Mouse (Mus musculus) C2C12 (cell line): ENCODE data around the gene Arhgdib. TPM values are rescaled to one million over a fixed set of nuclear protein-coding genes. Genes with fewer than 3 reads are reported as not detected.
"Not testable (repeated sequence)": the region's sequence is repeated elsewhere in the genome, so short reads cannot be mapped to it uniquely, and the experiment has no call there.

Source experiments
- H3K27me3 ChIP-seq: one replicate; pipeline ENCODE4 v1.6.1; 2011; ENCODE audit not compliant: control insufficient read depth, insufficient read depth, insufficient read length
- H3K36me3 ChIP-seq: one replicate; pipeline ENCODE4 v1.6.1; 2011; ENCODE audit not compliant: control insufficient read depth, insufficient read depth
- H3K4me3 ChIP-seq: one replicate; pipeline ENCODE4 v1.5.1; 2011; ENCODE audit warnings: mild to moderate bottlenecking, control low read depth; ENCODE audit not compliant: poor library complexity, insufficient read depth, severe bottlenecking
- H3K79me2 ChIP-seq: one replicate; pipeline ENCODE4 v1.6.1; 2011; ENCODE audit not compliant: control insufficient read depth, insufficient read depth
- H3K79me3 ChIP-seq: one replicate; pipeline ENCODE4 v1.6.1; 2011; ENCODE audit warnings: low read depth, control low read depth
- H3ac ChIP-seq: one replicate; pipeline ENCODE3; 2011; ENCODE audit warnings: low read depth; ENCODE audit not compliant: control insufficient read depth, insufficient read length
- CEBPB ChIP-seq: IDR thresholded peaks from one replicate; pipeline ENCODE4 v1.6.1; 2011; ENCODE audit warnings: low read depth, mild to moderate bottlenecking, control low read depth, moderate library complexity
- CTCF ChIP-seq: IDR thresholded peaks from one replicate; pipeline ENCODE4 v1.5.1; 2011; ENCODE audit not compliant: control insufficient read depth, insufficient read depth, insufficient read length
- FOSL1 ChIP-seq: IDR thresholded peaks from one replicate; pipeline ENCODE4 v1.8.0; 2011; ENCODE audit warnings: mild to moderate bottlenecking, low read length; ENCODE audit not compliant: poor library complexity, insufficient read depth, severe bottlenecking
- MAX ChIP-seq: IDR thresholded peaks from one replicate; pipeline ENCODE4 v1.6.1; 2011; ENCODE audit warnings: mild to moderate bottlenecking, control low read depth
- MYOD1 ChIP-seq: IDR thresholded peaks from one replicate; pipeline ENCODE4 v1.6.1; 2011; ENCODE audit warnings: low read depth; ENCODE audit not compliant: control insufficient read depth, insufficient read length
- MYOG ChIP-seq: IDR thresholded peaks from one replicate; pipeline ENCODE4 v1.6.1; 2011; ENCODE audit not compliant: control insufficient read depth, insufficient read length; ENCODE audit errors: extremely low read depth
- USF1 ChIP-seq: IDR thresholded peaks from one replicate; pipeline ENCODE4 v1.6.1; 2011; ENCODE audit warnings: low read depth, mild to moderate bottlenecking, control low read depth, moderate library complexity
- polyA plus RNA-seq: library from polyadenylated mRNA; unstranded; fragments of >200 nt; fragmentation: generic; extraction: Trizol; gene quantifications from one replicate; pipeline ENCODE4 v1.2.1, GENCODE M21; 2012; ENCODE audit warnings: missing spikeins

The Arhgdib gene
- polyA plus RNA-seq, 1 experiment: 101 TPM

DNA sequence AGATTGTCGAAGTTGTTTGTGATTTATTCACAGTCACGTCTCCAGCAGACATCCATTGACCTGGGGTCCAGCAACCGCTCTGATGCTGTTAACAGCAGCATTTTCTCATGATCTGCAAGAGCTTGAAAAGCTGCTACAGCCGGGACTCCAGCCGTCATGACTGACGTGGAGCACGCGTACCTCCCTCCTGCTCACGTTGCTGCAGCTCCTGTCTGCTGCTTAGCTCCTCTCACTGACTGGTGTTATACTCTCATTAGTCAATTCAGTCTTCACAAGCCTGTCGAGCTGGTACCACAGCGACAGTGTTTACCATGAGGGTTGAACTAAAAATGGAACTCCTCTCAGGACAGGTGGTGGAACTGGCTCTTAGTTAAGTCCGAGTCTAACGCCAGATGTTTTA, 44.3 kb upstream of the Arhgdib start:
- H3K27me3 ChIP-seq: no peaks in the 10 kb centered on the region
- H3K79me3 ChIP-seq: no peaks in the 10 kb centered on the region
- no peak for TF ChIP-seq MYOD1
- no peak for TF ChIP-seq CTCF
- no peak for TF ChIP-seq CEBPB
- TF ChIP-seq FOSL1: no peak
- no peak for TF ChIP-seq MAX
- TF ChIP-seq MYOG: no peak
- TF ChIP-seq USF1: no peak
- no peaks in the 10 kb centered on the region for H3K36me3 ChIP-seq
- no peak overlapping the region for H3ac ChIP-seq
- no peak overlapping the region for H3K4me3 ChIP-seq
- H3K79me2 ChIP-seq: no peaks in the 10 kb centered on the region

- Histone ChIP-seq H3ac (no peak overlapping the region), H3K79me3 (no peaks in the 10 kb centered on the region), H3K27me3 (no peaks in the 10 kb centered on the region), H3K36me3 (no peaks in the 10 kb centered on the region), H3K4me3 (no peak overlapping the region), H3K79me2 (no peaks in the 10 kb centered on the region)
- TF ChIP-seq CEBPB (no peak), USF1 (no peak), FOSL1 (no peak), CTCF (no peak)
Measured at GRCm38 (mm10) chr6:136983201-136983600, 41.5 kb upstream of the Arhgdib start.

DNA sequence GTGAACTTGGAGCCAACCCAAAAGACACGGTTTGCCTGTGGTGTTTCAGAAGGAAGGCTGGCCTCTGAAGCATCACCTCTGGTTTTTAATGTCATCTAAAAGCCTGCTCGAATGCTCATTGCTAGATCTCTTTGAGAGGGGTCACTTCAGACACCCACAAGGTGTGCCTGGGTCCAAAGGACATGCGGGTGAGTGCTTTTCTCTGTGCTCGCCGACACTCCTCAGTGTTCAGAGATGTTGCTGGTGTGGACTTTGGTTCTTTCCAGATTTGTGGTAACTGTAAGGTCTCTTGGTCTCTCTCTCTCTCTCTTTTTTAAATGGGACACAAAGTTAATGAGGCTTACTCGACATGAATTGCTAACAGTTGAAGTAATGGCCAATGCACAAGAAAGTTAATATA, 40.9 kb upstream of the Arhgdib start:
- Histone ChIP-seq H3K4me3 (no peak overlapping the region), H3ac (no peak overlapping the region), H3K79me3 (no peaks in the 10 kb centered on the region), H3K27me3 (no peaks in the 10 kb centered on the region), H3K36me3 (no peaks in the 10 kb centered on the region), H3K79me2 (no peaks in the 10 kb centered on the region)
- TF ChIP-seq CEBPB: no peak
- TF ChIP-seq FOSL1: no peak
- no peak for TF ChIP-seq MYOG
- TF ChIP-seq USF1: no peak
- TF ChIP-seq MAX: no peak
- no peak for TF ChIP-seq CTCF
- no peak for TF ChIP-seq MYOD1

DNA sequence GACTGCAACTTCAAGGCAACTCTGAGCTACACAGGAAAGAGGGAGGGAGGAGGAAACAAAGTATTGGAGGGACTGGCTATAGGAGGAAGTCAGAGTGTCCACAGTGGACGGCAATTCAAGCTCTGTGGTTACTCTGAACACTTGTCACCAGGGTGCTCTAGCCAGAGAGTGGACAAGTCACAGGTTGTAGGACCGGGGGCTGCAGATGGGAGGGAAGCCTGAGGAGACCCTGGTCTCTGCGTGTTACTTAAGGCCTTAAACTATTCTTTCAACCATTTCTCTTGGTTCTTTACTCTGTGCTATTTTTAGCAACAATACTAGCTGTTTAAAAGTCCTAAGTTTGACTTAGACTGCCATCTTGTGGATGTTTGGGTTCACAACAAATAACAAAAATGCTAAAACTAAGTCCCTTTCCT, 38.6 kb upstream of the Arhgdib start:
- Histone ChIP-seq H3K36me3 (no peaks in the 10 kb centered on the region), H3ac (no peak overlapping the region), H3K79me2 (no peaks in the 10 kb centered on the region), H3K4me3 (no peak overlapping the region), H3K27me3 (no peaks in the 10 kb centered on the region), H3K79me3 (no peaks in the 10 kb centered on the region)
- no peak for TF ChIP-seq MAX
- TF ChIP-seq CEBPB: no peak
- TF ChIP-seq MYOG: no peak
- no peak for TF ChIP-seq USF1
- no peak for TF ChIP-seq FOSL1
- no peak for TF ChIP-seq MYOD1
- TF ChIP-seq CTCF: no peak

DNA sequence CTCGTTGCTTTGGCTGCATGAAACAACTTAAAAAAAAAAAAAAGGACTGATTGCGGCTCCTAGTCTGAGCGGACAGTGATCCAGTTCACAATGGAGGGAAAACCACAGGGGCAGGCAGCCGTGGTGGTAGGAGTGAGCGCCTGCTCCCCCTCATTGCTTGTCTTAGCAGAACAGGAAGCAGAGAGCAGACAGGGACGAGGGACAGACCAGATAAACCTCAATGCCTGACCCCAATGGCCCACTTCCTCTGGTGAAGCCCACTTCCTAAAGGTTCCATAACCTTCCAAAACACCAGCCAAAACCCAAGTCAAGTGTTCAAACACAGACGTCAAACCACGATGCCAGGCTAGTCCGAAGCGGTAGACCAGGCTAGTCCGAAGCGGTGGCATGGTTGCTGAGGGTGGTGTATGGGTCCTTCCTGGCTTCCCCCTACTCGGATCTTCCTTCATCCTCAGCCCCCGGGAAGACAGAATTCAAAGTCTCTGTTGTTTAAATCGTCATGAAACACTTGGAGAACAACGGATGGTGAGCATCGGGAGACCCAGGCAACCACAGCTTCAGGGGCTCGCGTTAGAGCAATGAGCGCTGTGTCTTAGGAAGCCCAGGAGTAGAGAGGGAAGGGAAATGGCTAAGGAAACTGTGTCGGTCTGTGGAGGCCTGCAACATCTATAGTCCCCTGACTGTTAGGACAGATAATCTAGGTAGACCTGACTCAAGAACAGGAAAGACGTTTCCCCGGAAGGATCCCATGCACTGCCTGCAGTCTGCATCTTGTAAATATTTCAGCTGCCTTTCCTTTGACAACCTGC, 37.8 kb upstream of the Arhgdib start:
- H3K36me3 ChIP-seq: no peaks in the 10 kb centered on the region
- no peak overlapping the region for H3K4me3 ChIP-seq

DNA sequence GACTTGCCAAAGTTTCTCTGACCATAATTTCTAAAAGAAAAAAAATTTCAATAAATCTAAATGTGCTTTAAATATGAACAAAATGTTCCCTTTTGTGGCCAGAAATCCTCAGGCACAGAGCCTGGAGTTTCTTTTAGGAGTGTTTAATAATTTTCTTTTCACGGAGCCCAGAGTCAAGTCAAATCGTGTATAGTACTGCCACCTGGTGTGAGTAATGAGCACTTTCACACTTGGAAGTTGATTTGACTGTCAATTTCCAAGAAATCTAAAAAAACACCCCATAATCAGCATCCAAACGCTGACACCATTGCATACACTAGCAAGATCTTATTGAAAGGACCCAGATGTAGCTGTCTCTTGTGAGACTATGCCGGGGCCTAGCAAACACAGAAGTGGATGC, 27.2 kb upstream of the Arhgdib start:
- H3K36me3 ChIP-seq, H3K79me2 ChIP-seq, H3K79me3 ChIP-seq, H3K27me3 ChIP-seq, H3K4me3 ChIP-seq, H3ac ChIP-seq: not testable (repeated sequence)
- TF ChIP-seq CTCF: peak; percentile 21

More for the DNA sequence above, 37.8 kb upstream of the Arhgdib start:
- no peaks in the 10 kb centered on the region for H3K27me3 ChIP-seq
- TF ChIP-seq MAX (no peak), CEBPB (no peak), FOSL1 (no peak), MYOD1 (no peak), USF1 (no peak), CTCF (no peak), MYOG (no peak)
- no peak overlapping the region for H3ac ChIP-seq
- H3K79me3 ChIP-seq: no peaks in the 10 kb centered on the region
- no peaks in the 10 kb centered on the region for H3K79me2 ChIP-seq
